Mouse (Mus musculus) CH12.LX (cell line): Measurements from ENCODE around the gene Nod1. TPM values are rescaled to one million over a fixed set of nuclear protein-coding genes. Genes with fewer than 3 reads are reported as not detected.

Source experiments
- DNase-seq: peaks from one replicate; pipeline ENCODE4 v3.0.0-alpha.2; 2013; ENCODE audit errors: extremely low read depth
- H3K27ac ChIP-seq: 2 replicates; pipeline ENCODE4 v1.5.1; 2012; ENCODE audit warnings: low read depth, mild to moderate bottlenecking, control low read depth, moderate library complexity; ENCODE audit not compliant: insufficient read depth
- H3K27me3 ChIP-seq: replicated peaks from 2 replicates; pipeline ENCODE3; 2012; ENCODE audit warnings: inconsistent platforms
- H3K36me3 ChIP-seq, 2 experiments: replicated peaks in 1 of 2; 2 replicates each; pipeline versions ENCODE3 to v1.6.1; 2012; ENCODE audit warnings: inconsistent platforms in 1 of 2, low read length in 1 of 2, mild to moderate bottlenecking in 1 of 2, mixed read lengths in 1 of 2, moderate library complexity in 1 of 2; ENCODE audit not compliant: control insufficient read depth in 1 of 2, insufficient read depth in 1 of 2
- H3K4me1 ChIP-seq, 2 experiments: 2 replicates each; pipeline ENCODE4 v1.6.1; 2012; ENCODE audit warnings: inconsistent platforms in 1 of 2, moderate library complexity in 1 of 2; ENCODE audit not compliant: insufficient read depth in 2 of 2, control insufficient read depth in 1 of 2
- H3K4me2 ChIP-seq: 2 replicates; pipeline ENCODE4 v1.6.1; 2012; ENCODE audit warnings: low read depth, mild to moderate bottlenecking, control low read depth; ENCODE audit not compliant: poor library complexity, insufficient read depth, severe bottlenecking
- H3K4me3 ChIP-seq, 3 experiments: fragments of 150-350 bp in 1 of 3; sonication (generic) in 1 of 3; replicated peaks in 1 of 3; 2 replicates each; pipeline versions ENCODE3 to v1.5.1; 2011 to 2012; ENCODE audit warnings: low read depth in 2 of 3, low read length in 2 of 3, mild to moderate bottlenecking in 2 of 3, moderate library complexity in 2 of 3, control low read depth in 1 of 3, improper control_type of control experiment in 1 of 3, inconsistent platforms in 1 of 3, mixed read lengths in 1 of 3; ENCODE audit not compliant: poor library complexity in 1 of 3
- H3K79me2 ChIP-seq: replicated peaks from 2 replicates; pipeline ENCODE4 v1.6.1; 2012; ENCODE audit warnings: mild to moderate bottlenecking, moderate library complexity; ENCODE audit not compliant: control insufficient read depth, poor library complexity, insufficient read depth, severe bottlenecking; ENCODE audit errors: extremely low read depth
- H3K9ac ChIP-seq: 2 replicates; pipeline ENCODE4 v1.6.1; 2012; ENCODE audit warnings: low read depth, mild to moderate bottlenecking, control low read depth, moderate library complexity; ENCODE audit not compliant: insufficient read depth
- H3K9me3 ChIP-seq: replicated peaks from 2 replicates; pipeline ENCODE3; 2012; ENCODE audit warnings: low read length, inconsistent platforms, mixed read lengths
- CHD2 ChIP-seq: IDR thresholded peaks from 2 replicates; pipeline ENCODE4 v1.6.1; 2011; ENCODE audit warnings: low read length, improper control_type of control experiment
- CTCF ChIP-seq, 2 experiments: IDR thresholded peaks in 1 of 2; conservative IDR thresholded peaks in 1 of 2; 2 replicates each; pipeline ENCODE4 v1.5.1; 2011 to 2012; ENCODE audit warnings: low read depth in 2 of 2, low read length in 2 of 2, improper control_type of control experiment in 1 of 2, inconsistent platforms in 1 of 2, mild to moderate bottlenecking in 1 of 2, moderate library complexity in 1 of 2
- E2F4 ChIP-seq: IDR thresholded peaks from 2 replicates; pipeline ENCODE4 v1.6.1; 2011; ENCODE audit warnings: low read depth, low read length, improper control_type of control experiment; ENCODE audit not compliant: insufficient replicate concordance
- ELF1 ChIP-seq: IDR thresholded peaks from 2 replicates; pipeline ENCODE4 v1.6.1; 2014; ENCODE audit warnings: low read depth, mild to moderate bottlenecking, inconsistent platforms, low read length, improper control_type of control experiment
- EP300 ChIP-seq: IDR thresholded peaks from 2 replicates; pipeline ENCODE4 v1.6.1; 2011; ENCODE audit warnings: low read length, improper control_type of control experiment
- ETS1 ChIP-seq: conservative IDR thresholded peaks from 2 replicates; pipeline ENCODE4 v1.6.1; 2012; ENCODE audit warnings: low read depth, mild to moderate bottlenecking, inconsistent platforms, low read length, improper control_type of control experiment, moderate library complexity
- GABPA ChIP-seq: IDR thresholded peaks from 2 replicates; pipeline ENCODE4 v1.6.1; 2012; ENCODE audit warnings: low read depth, low read length, improper control_type of control experiment, inconsistent platforms; ENCODE audit not compliant: insufficient replicate concordance
- HCFC1 ChIP-seq: IDR thresholded peaks from 2 replicates; pipeline ENCODE4 v1.6.1; 2012; ENCODE audit warnings: low read depth, mild to moderate bottlenecking, inconsistent platforms, low read length, improper control_type of control experiment
- IRF4 ChIP-seq: IDR thresholded peaks from 2 replicates; pipeline ENCODE4 v1.6.1; 2014; ENCODE audit warnings: low read depth, mild to moderate bottlenecking, inconsistent platforms, low read length, improper control_type of control experiment
- JUN ChIP-seq: IDR thresholded peaks from 2 replicates; pipeline ENCODE4 v1.6.1; 2011; ENCODE audit warnings: low read depth, mild to moderate bottlenecking, low read length, improper control_type of control experiment, moderate library complexity; ENCODE audit not compliant: insufficient read depth
- MAFK ChIP-seq: IDR thresholded peaks from 2 replicates; pipeline ENCODE4 v1.6.1; 2011; ENCODE audit warnings: low read length, improper control_type of control experiment; ENCODE audit not compliant: insufficient replicate concordance
- MEF2A ChIP-seq: IDR thresholded peaks from 2 replicates; pipeline ENCODE4 v1.6.1; 2014; ENCODE audit warnings: low read depth, mild to moderate bottlenecking, inconsistent platforms, low read length, improper control_type of control experiment, borderline replicate concordance
- MXI1 ChIP-seq: IDR thresholded peaks from 2 replicates; pipeline ENCODE4 v1.6.1; 2011; ENCODE audit warnings: mild to moderate bottlenecking, low read depth, low read length, improper control_type of control experiment
- NELFE ChIP-seq: IDR thresholded peaks from 2 replicates; pipeline ENCODE4 v1.6.1; 2011; ENCODE audit warnings: low read depth, low read length, improper control_type of control experiment
- NRF1 ChIP-seq: IDR thresholded peaks from 2 replicates; pipeline ENCODE4 v1.6.1; 2014; ENCODE audit warnings: low read depth, mild to moderate bottlenecking, inconsistent platforms, low read length, improper control_type of control experiment, moderate library complexity
- PAX5 ChIP-seq: IDR thresholded peaks from 2 replicates; pipeline ENCODE4 v1.6.1; 2012; ENCODE audit warnings: low read length, inconsistent platforms, mixed read lengths
- POLR2A ChIP-seq: IDR thresholded peaks from 2 replicates; pipeline ENCODE4 v1.6.1; 2011; ENCODE audit warnings: low read depth, mild to moderate bottlenecking, improper control_type of control experiment, low read length
- POLR2AphosphoS2 ChIP-seq: IDR thresholded peaks from 2 replicates; pipeline ENCODE4 v1.6.1; 2011; ENCODE audit warnings: low read depth, low read length, improper control_type of control experiment
- RAD21 ChIP-seq: IDR thresholded peaks from 2 replicates; pipeline ENCODE4 v1.6.1; 2011; ENCODE audit warnings: low read depth, mild to moderate bottlenecking, low read length, improper control_type of control experiment, moderate library complexity
- SIN3A ChIP-seq: IDR thresholded peaks from 2 replicates; pipeline ENCODE4 v1.6.1; 2012; ENCODE audit warnings: low read length, improper control_type of control experiment, inconsistent platforms
- SMC3 ChIP-seq: IDR thresholded peaks from 2 replicates; pipeline ENCODE4 v1.6.1; 2011; ENCODE audit warnings: low read depth, low read length, improper control_type of control experiment
- TCF12 ChIP-seq: IDR thresholded peaks from 2 replicates; pipeline ENCODE4 v1.6.1; 2014; ENCODE audit warnings: low read depth, mild to moderate bottlenecking, inconsistent platforms, low read length, improper control_type of control experiment
- UBTF ChIP-seq: IDR thresholded peaks from 2 replicates; pipeline ENCODE4 v1.6.1; 2012; ENCODE audit warnings: low read depth, mild to moderate bottlenecking, inconsistent platforms, low read length, improper control_type of control experiment, moderate library complexity
- USF1 ChIP-seq: IDR thresholded peaks from 2 replicates; pipeline ENCODE4 v1.6.1; 2014; ENCODE audit warnings: low read depth, mild to moderate bottlenecking, inconsistent platforms, low read length, improper control_type of control experiment
- ZC3H11A ChIP-seq: IDR thresholded peaks from 2 replicates; pipeline ENCODE4 v1.6.1; 2012; ENCODE audit warnings: low read depth, mild to moderate bottlenecking, inconsistent platforms, low read length, improper control_type of control experiment
- ZKSCAN1 ChIP-seq: IDR thresholded peaks from 2 replicates; pipeline ENCODE4 v1.6.1; 2012; ENCODE audit warnings: low read depth, inconsistent platforms, low read length, improper control_type of control experiment, borderline replicate concordance
- ZMIZ1 ChIP-seq: IDR thresholded peaks from 2 replicates; pipeline ENCODE4 v1.6.1; 2012; ENCODE audit warnings: low read depth, mild to moderate bottlenecking, inconsistent platforms, low read length, improper control_type of control experiment
- ZNF384 ChIP-seq: IDR thresholded peaks from 2 replicates; pipeline ENCODE4 v1.6.1; 2012; ENCODE audit warnings: low read depth, low read length, improper control_type of control experiment, inconsistent platforms
- dilution Hi-C: fragments of 300-500 bp; cut with MboI; formaldehyde crosslinking; loops from 2 replicates; pipeline ENCODE4 v1.14.3; 2020; ENCODE audit warnings: low sequenced_read_pairs; ENCODE audit not compliant: extremely low pct_unique_long_range_greater_than_20kb, extremely low pct_ligation_motif_present
- in situ Hi-C: fragments of 300-500 bp; cut with MboI; formaldehyde crosslinking; loops from 3 replicates; pipeline ENCODE4 v1.14.3; 2019; ENCODE audit warnings: low sequenced_read_pairs, low pct_ligation_motif_present, low pct_unique_long_range_greater_than_20kb, mixed read lengths
- polyA plus RNA-seq: library from polyadenylated mRNA; unstranded; fragments of >175 nt; gene quantifications from 2 replicates; pipeline ENCODE4 v1.2.1, GENCODE M21; 2012; ENCODE audit warnings: low read depth; ENCODE audit not compliant: insufficient read length
- total RNA-seq, 2 experiments: library from RNA; depleted of rRNA; stranded (reverse); fragments of 300-350 nt in 1 of 2; fragments of >200 nt in 1 of 2; gene quantifications; 2 replicates each; pipeline ENCODE4 v1.2.3; 2012 to 2014

Nod1 gene
- total and polyA plus RNA-seq, 3 experiments = 0.29 to 0.46 (median 0.30) TPM

GRCm38 (mm10) chr6:54943292-54943691 is 29.1 kb downstream of the Nod1 start:
- no peak overlapping the region for H3K9ac ChIP-seq
- no peaks in the 10 kb centered on the region for H3K27me3 ChIP-seq
- no peaks in the 10 kb centered on the region for H3K9me3 ChIP-seq
- H3K4me1 ChIP-seq = peaks cover 0 to 9% of the 10 kb centered on the region in 2 experiments; a peak in 2 of 4 replicates
- TF ChIP-seq TCF12 (no peak), ZKSCAN1 (no peak), ZMIZ1 (no peak), UBTF (no peak), JUN (no peak), ELF1 (no peak), MXI1 (no peak), NRF1 (no peak), MAFK (no peak), E2F4 (no peak), HCFC1 (no peak), CTCF (conservative IDR thresholded peaks at IDR 0.05 in 1 of 2, IDR thresholded peaks at IDR 0.05 in 1 of 2; ENCODE audit: low read depth in 2 of 2, low read length in 2 of 2) (no peak), GABPA (no peak), EP300 (no peak), IRF4 (no peak), SMC3 (no peak), RAD21 (no peak), SIN3A (no peak), POLR2AphosphoS2 (no peak), PAX5 (no peak)
- no peaks in the 10 kb centered on the region for H3K36me3 ChIP-seq
- dilution Hi-C loops (no loop called here), in situ Hi-C loops (no loop called here)
- DNase-seq = no peak
- H3K27ac ChIP-seq = no peak overlapping the region
- no peak overlapping the region for H3K4me3 ChIP-seq
- H3K79me2 ChIP-seq = no peaks in the 10 kb centered on the region
- no peak overlapping the region for H3K4me2 ChIP-seq

DNA sequence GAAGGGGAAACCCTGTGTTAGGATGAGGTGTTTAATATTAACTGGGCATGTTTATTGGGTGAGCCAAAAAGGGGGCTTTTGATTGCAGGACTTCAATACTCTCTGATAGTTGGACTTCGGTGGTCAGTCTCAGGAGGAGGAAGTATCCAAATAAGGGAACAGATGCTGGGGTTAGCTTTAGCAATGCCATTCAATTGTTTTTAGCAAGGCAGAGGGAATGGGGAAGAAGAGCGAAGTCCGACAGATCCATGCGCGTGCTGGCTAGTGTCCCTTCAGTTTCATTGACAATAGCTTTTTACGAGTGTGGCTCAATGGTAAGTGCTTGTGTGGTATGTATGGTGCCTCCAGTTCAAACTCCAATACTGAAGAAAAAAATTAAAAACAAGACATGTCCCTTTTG is 31.3 kb downstream of the Nod1 start:
- H3K4me3 ChIP-seq = no peak overlapping the region
- no peak for TF ChIP-seq NELFE
- no peak for TF ChIP-seq ZMIZ1
- no peak for TF ChIP-seq IRF4
- TF ChIP-seq JUN = no peak
- TF ChIP-seq CTCF (conservative IDR thresholded peaks at IDR 0.05 in 1 of 2, IDR thresholded peaks at IDR 0.05 in 1 of 2; ENCODE audit: low read depth in 2 of 2, low read length in 2 of 2) = no peak
- TF ChIP-seq NRF1 = no peak
- no peak for TF ChIP-seq PAX5
- no peak for TF ChIP-seq ETS1
- TF ChIP-seq MEF2A = no peak
- TF ChIP-seq EP300 = no peak
- TF ChIP-seq ZNF384 = no peak
- TF ChIP-seq USF1 = no peak
- no peak for TF ChIP-seq CHD2
- TF ChIP-seq SMC3 = no peak
- TF ChIP-seq GABPA = no peak
- TF ChIP-seq SIN3A = no peak
- no peak for TF ChIP-seq POLR2A
- no peak for TF ChIP-seq ZC3H11A
- H3K27me3 ChIP-seq = no peaks in the 10 kb centered on the region
- H3K27ac ChIP-seq = no peak overlapping the region
- dilution Hi-C loops (no loop called here), in situ Hi-C loops (no loop called here)
- H3K4me1 ChIP-seq = peaks cover 0 to 7% of the 10 kb centered on the region in 2 experiments; a peak in 2 of 4 replicates
- H3K9me3 ChIP-seq = no peaks in the 10 kb centered on the region
- H3K79me2 ChIP-seq = no peaks in the 10 kb centered on the region
- no peak overlapping the region for H3K4me2 ChIP-seq
- no peak overlapping the region for H3K9ac ChIP-seq
- DNase-seq = no peak
- H3K36me3 ChIP-seq = no peaks in the 10 kb centered on the region
